Mouse (Mus musculus): ENCODE measurements at regions not wholly inside any gene's neighbourhood (a gene's known extent, or its start where the extent isn't known, plus 50 kb on each side); places are given as distances from the start of the nearest gene placed in this dataset.
"Not testable (repeated sequence)": the region's sequence is repeated elsewhere in the genome, so short reads cannot be mapped to it uniquely, and the experiment has no call there.

GRCm38 (mm10) chr4:31268825-31269495, 694.9 kb upstream of the Map3k7 start:
- ATAC-seq = no peak

DNA sequence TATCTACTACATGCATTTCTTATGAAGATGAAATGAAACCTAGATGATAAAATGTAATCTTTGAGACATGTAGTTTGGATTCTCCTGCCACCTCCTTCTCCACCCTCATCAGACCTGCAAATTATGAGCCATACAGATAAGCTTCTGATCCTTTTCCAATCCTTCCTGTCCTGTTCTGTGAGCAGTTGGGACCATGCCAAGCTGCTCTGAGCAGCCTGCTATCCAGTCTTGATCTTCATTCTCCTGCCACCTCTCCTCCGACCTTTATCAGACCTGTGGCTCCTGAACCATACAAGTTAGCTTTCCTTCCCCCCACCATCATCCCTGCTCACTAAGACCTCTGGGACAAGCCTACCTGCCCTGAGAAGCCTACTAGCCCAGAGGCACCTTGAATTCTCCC, 689.8 kb upstream of the Map3k7 start:
- no peak for ATAC-seq

GRCm38 (mm10) chr4:31290301-31290975, 673.5 kb upstream of the Map3k7 start:
- ATAC-seq = no peak

DNA sequence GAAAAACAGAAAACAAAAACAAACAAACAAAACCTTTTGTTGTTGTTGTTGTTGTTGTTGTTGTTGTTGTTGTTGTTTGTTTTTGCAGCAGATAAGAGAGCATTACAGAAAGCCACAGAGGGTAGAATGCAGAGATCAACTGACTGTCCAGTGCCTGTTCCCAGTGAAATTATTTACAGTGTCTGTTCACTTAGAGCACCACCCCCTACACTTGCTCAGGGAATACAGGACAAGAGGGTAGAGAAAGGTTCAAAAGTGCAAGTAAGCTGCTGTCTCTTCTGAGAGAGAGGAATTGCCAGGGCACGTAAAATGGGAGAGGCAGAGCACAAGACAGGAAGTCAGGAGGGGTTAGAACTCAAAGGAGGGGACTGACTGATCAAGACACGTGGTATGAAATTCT, 670.1 kb upstream of the Map3k7 start:
- no peak for ATAC-seq

DNA sequence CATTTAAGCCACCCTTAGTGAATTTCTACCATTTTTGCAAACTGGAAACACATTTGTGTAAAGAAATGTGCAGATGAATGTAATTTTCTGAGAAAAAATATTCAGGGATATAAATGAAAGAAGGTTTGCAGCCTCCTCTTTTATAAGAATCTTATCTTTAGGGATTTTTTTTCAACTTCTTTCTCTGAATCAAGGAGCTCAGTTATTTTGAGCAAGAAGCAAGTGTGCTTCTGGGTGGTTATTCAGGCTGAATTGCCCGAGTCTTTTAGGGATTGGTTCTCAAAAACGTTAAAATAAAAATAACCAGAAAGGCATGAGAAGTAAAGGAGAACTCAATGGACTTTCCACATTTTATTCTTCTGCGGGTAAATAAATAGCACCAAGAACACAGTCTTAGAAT, 666.0 kb upstream of the Map3k7 start:
- ATAC-seq = no peak

DNA sequence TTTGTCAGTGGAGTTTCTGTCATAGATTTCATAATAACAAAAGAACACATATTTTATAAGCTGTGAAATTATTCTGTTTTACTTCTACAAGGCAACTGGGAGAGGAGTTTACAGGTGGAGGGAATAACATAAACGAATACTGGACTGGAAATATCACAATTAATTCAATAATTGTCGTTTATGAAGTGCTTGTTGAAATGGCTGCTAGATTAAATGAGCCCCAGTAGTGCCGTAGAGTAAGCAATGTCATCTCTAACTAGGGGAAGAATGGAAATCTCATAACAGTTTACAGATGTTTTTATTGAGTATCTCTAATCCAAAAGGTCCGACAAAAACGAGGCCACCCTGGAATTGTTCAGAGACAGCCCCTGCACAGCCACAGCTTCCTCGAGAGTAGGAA, 644.6 kb upstream of the Map3k7 start:
- ATAC-seq = no peak

DNA sequence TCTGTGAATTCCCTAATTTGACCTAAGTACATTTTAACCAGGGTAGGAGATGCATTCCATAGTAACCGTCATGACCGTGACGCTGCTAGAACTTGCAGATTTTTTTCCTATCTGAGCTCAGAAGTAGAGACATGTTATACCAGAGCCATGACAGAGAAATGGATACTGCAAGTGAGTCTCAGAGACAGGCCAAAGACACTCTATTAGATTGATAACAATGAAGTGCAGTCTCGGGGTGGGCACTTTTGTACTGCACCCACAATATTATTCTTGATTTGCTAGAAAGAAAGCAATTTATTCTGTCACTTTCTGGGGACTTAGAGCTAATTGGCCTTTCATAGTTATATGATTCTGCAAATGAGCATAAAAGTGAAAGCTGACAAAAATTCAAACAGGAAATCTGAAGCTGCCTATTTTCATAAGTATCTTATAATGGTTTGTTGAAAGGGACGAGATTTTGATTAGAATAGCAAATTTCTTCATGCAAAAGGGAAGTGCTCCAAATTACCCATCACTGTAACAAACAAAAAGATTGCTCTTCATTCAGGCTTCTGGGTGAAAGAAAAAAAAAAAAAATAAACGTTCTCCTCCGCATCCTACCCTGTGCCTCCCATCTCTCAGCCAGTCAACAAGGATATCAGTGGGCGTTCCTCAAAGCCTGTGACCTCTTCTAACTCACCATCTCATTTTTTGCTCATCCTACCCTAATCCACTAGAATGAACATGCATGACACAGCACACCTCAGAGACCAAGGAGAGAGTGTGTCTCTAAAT, 643.0 kb upstream of the Map3k7 start:
- ATAC-seq = no peak

DNA sequence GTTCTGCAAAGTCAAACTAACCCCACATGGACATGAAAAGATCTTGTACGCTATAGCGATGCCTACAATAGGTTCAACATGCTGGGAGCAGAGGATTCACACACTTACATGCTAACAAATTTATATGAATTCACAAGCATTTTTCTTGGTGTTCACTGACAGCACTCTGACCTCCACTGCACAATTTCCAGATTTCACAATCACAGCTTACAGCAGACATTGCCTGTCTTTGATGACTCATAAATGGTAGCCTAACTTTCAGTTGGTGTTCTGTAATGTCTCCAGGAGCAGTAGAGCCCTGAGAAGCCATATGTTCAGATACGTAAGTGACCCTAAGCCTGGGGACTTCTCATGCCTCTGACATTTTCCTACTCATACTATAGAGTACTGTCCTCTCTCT, 640.1 kb upstream of the Map3k7 start:
- no peak for ATAC-seq

- no peak for ATAC-seq
These were observed 635.1 kb upstream of the Map3k7 start for GRCm38 (mm10) chr4:31328798-31329197.

DNA sequence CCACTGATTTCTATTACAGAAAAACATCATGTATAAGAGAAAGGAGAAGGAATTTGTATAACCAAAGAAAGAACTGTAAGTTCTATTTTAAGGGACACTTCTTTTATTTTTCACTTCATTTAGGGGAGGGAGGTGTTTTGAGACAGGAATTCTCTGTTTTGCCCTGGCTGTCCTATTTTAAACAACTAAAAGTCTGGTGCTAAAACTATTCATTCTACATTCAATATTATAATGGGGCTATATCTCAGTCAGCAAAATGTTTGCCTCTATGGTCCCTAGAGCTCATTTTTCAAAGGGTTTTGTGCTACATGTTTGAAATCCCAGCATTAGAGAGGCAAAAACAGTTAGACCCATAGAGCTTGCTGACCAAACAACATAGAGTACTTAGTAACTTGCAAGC, 632.8 kb upstream of the Map3k7 start:
- no peak for ATAC-seq

GRCm38 (mm10) chr4:31335686-31336085, 628.2 kb upstream of the Map3k7 start:
- ATAC-seq = no peak

DNA sequence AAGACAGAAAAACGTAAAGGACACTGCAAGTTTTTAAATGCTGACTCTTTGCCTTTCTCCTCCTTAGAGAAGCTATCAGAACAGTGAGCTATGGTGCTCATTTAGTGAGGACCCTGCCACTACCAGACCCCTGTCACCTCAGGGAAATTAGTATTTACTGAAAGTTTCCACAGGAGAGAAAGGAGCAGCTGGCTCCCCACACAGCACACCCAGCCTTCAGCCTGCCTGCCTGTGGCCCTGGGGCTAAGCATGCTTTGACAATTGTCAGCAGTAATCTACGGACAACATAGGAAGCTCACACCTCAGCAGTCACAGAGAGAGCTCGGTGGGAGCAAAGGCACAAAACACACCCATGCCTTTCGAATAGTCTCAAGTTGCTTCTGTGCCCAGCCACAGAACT, 625.9 kb upstream of the Map3k7 start:
- ATAC-seq = no peak

DNA sequence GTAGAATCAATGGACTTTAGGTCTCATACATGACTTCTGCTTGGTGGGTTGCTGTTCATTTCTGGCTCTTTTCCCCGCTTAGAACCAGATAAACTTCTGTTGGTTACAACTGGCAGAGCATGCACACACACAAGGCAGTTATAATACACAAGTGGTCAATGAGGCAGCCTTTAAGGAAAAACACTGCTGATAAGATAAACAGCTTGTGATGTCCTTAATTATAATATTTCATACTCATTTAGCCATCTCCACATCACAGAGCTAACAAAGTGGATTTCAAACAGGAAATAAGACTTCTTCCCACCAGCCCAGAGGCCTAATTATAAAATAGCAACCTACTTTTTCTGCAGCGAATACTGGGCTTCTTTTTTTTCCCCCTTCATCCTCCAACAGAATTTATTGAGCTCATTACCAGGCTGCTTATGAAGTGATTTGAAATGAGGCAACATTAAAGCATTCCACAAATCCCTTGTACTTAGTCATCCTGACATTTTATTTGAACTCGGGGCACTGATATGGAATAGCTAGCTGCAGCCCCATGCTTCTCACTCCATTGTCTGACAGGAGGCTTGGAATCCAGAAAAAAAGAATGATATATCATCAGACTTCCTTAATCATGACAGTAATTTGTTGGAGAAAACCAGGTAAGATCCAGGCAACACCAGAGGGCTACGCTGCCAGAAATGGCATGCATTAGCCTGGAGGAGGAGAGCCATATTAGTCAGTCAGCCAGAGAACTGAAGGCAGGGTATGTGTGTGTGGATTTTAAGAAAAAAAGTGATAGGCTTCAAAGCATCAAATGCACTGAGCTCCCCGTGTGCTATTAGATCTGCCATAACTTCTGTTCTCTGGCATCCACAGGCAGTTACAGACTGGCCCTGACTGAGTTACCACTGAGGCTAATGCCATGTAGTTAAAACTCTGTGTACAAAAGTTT, 620.3 kb upstream of the Map3k7 start:
- no peak for ATAC-seq

DNA sequence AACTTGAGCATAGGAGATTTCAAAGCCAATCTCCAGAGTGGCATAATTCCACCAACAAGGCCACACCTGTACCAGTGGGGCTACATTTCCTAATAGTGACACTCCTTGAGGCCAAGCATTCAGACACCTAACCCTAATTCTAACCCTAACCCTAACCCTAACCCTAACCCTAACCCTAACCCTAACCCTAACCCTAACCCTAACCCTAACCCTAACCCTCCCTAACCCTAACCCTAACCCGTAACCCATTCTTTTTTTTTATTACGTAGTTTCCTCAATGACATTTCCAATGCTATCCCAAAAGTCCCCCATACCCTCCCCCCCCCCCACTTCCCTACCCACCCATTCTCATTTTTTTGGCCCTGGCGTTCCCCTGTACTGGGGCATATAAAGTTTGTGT, 609.9 kb upstream of the Map3k7 start:
- ATAC-seq = not testable (repeated sequence)

DNA sequence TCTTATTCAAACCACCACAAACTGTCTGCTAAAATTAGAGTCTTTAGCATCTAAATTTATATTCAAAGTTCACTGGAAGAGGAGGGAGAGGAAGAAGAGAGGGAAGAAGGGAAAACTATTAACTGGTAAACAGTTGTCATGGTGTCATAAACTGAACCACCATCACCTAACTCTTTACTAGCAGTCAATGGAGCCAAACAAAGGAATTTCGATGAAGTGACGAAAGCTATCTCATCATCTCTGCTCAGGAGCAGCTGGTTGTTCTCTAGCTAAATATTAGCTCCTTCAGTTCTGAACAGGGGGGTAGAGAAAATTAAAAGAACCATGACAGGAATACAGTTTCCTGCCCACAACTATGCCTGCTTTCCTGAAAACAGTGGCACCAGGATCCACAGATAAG, 608.9 kb upstream of the Map3k7 start:
- no peak for ATAC-seq

DNA sequence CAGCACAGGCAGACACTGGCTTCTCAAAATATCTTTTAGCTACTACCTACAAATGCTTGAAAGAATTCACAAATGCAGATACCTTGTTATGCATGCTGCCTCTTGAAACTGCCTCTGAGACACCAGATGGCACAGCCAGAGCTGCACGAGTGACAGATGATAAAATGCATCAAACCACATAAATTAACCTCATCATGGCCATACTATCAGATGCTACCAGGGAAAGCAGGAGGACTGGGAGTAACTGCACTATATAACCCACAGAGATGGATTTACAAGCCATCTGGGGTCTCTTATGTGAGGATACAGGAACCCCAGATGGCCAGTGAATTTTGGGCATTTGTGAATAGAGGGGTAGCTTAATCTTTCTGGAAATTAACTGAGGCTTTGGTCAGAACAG, 597.7 kb upstream of the Map3k7 start:
- ATAC-seq = no peak

DNA sequence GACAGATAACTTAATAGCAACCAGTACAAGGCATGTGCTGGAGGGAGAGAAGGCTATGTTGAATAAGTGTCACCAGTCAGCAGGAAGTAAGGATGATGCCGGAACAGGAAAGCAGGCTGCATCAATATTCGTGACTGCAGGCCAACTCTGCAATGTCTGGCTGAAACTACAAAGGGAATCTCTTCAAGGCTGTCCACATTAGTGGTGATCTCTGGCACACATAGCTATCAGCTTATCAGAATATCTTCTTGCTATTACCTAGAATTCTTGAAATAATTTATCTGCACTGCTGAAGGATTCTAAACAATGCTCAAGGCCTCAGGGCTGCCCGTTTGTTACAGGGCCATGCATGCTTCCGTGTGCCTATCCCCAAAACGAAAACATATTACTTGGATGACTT, 596.9 kb upstream of the Map3k7 start:
- no peak for ATAC-seq

GRCm38 (mm10) chr4:31370062-31370461, 593.8 kb upstream of the Map3k7 start:
- ATAC-seq = no peak

DNA sequence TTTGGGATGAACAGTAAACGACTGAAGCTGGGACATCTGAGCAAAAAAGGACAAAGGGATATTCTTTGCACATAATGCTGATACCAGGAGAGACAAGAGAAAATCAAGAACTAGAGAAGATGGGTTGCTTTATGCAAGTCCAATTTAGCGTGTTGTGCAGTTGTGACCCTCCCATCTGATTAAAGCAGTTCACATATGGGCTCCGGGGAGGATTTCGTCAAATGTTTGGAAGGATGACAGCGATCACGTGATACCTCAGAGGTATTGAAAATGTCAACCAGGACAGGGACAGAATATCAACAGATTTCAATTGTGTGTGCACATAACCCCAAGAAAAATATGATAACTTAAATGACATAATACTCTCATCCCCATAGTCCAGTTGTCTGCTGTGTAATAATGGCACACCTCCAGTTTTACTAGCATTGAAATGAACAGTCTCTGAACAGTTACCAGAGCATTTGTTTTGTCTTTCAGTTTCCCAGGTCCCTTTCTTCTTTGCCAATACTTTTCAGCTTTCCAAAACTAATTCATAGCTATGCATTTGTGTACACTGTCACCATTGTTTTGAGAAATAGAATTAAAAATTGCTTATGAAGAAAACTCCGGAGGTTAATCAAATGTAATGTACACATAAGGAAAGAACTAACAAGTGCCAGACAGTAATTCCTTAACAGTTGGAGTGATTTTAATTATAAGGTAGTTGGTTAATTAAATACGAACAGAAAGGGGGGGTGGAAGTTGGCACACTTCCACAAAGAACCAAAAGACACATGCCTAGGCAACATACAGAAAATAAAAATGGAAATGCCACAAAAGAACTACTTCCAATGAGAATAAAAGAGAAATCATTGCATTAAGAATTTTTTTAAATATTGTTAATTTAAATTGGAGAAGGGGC, 582.6 kb upstream of the Map3k7 start:
- ATAC-seq = no peak

DNA sequence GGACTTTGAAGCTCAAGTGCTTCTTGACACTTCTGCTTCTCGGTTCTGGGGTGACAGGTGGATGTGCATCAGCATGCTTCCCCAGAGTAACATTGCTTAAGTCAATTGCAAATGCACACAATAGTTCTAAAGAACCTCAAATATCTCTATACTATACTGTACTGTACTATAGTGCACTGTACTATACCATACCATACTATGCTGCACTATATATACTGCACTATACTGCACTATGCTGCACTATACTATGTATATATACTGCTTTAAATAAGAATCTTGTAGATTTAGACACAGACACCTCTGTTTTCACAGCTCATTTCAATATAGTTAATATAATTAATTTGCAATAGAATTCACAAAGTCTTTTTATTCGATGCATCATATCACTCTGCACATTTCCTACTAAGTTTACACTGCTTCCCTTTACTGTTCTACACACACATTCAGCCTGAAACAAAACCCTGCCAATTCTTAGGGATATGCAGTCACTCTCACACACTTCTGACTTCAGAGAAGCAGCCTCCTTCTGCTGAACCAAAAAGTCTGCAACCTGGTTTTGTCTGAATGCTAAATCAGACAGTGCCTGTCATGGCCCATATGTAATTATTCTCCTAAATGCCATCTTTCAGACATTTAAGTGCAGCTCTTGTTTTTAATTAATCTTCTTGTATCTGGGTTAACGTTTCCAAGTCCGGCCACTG, 570.8 kb upstream of the Map3k7 start:
- no peak for ATAC-seq

GRCm38 (mm10) chr4:31395538-31395937, 568.4 kb upstream of the Map3k7 start:
- no peak for ATAC-seq

All from CD4-positive, CD25-positive, alpha-beta regulatory T cell, adult 4 months (primary cell).